Mouse (Mus musculus) megakaryocyte, embryonic 14.5 days (primary cell): ENCODE data around the gene Lysmd3.

Experiments
- FLI1 ChIP-seq: IDR thresholded peaks from 2 replicates; pipeline ENCODE4 v1.6.1; 2012; ENCODE audit warnings: low read length, inconsistent platforms, mixed read lengths
- GATA1 ChIP-seq: IDR thresholded peaks from 3 replicates; pipeline ENCODE4 v1.6.1; 2012; ENCODE audit warnings: mixed read lengths, low read length, inconsistent platforms, borderline replicate concordance

DNA sequence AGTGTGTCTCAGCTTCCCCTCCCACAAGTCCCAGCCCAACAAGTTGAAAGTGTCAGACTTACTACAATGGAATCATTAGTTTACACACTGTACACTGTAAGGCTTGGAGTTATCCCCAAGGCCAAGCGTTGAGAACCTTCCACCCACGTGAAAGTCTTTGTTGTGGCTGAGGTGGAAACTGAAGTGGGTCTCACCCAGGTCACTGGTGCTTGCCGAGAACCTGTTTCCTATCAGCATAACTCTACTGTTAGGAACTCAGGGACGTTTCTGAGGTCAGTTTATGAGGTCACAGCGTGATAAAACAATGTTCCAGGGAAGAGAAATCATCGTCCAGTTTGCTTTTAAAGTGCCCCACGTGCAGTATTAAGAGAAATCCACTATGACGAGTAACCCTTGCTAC lies 17.9 kb downstream of the Lysmd3 start:
- TF ChIP-seq GATA1 (no peak), FLI1 (no peak)
